In the genomic region with DNA sequence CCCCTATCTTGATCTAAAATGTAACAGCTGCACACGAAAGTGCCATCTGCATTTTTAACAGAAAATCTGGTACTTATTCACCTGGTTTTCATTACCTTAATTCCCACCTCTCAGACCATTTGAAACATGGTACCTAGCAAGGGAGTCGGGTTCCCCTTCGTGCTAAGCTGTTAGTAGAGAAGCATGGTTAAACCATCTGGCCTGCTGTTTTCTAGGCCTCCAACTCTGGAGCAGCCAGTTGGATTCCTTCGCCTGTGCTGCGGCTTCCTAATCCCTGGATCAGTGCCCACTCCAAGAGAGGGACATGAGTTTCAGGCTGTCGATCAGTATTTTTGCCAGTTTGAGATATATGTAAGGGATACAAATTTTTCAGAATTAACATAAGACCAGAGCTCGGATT, we compare ENCODE assay signal across 30 mouse cellular contexts.
DNase-seq lines count a peak whose midpoint lies in the region; ATAC-seq and TF ChIP-seq lines count a peak whose summit lies in the region.
"Had no signal": no experiment of that assay in that cellular context is flagged by ENCODE, and none has a peak within 500 bp of the region (broad histone marks: within the 10 kb centered on the region; RNA-seq: fewer than 3 reads in every experiment).

No protein-coding gene starts in this region.

- no peak for TF ChIP-seq CTCF in stomach, postnatal 0 days (IDR thresholded peaks at IDR 0.05; ENCODE audit: low read depth)

- DNase-seq in cerebellum, postnatal 14 days: peak; percentile 56 to 66
- DNase-seq in midbrain, embryonic 14.5 days: peak; percentile 19
- no peak for DNase-seq in midbrain, embryonic 11.5 days (ENCODE audit: low spot score, missing footprints)
- DNase-seq in layer of hippocampus, postnatal 10 days (ENCODE audit: low spot score in 2 of 2): no peak
- no peak for DNase-seq in stomach, postnatal 0 days (ENCODE audit: low spot score)
- DNase-seq: adrenal gland, adult 8-10 months; cerebellum, adult 11 months; cerebellum, adult 9-10 months; forebrain, postnatal 0 days; gastrocnemius, postnatal 14 days; heart, adult 11 months; kidney, adult 8-10 months; lung, postnatal 36 days; thymus, postnatal 14 days had no signal

- H3K9me3 ChIP-seq in midbrain, embryonic 14.5 days (ENCODE audit: control insufficient read depth, low read length): no peaks in the 10 kb centered on the region
- H3K9me3 ChIP-seq in midbrain, embryonic 11.5 days (ENCODE audit: control insufficient read depth, low read length): no peaks in the 10 kb centered on the region
- H3K9me3 ChIP-seq in limb, embryonic 12.5 days: no peaks in the 10 kb centered on the region
- H3K9me3 ChIP-seq in stomach, postnatal 0 days (ENCODE audit: control insufficient read depth, low read length): no peaks in the 10 kb centered on the region
- H3K9me3 ChIP-seq: embryonic facial prominence, embryonic 15.5 days; forebrain, embryonic 12.5 days; G1E; heart, embryonic 10.5 days; heart, embryonic 15.5 days; hindbrain, embryonic 12.5 days; liver, embryonic 15.5 days; lung, embryonic 15.5 days; midbrain, embryonic 12.5 days; neural tube, embryonic 13.5 days; stomach, embryonic 15.5 days had no signal

- no peaks in the 10 kb centered on the region for H3K27me3 ChIP-seq in midbrain, embryonic 14.5 days (ENCODE audit: control insufficient read depth, insufficient read depth, low read length)
- H3K27me3 ChIP-seq in midbrain, embryonic 11.5 days (ENCODE audit: control insufficient read depth, insufficient read depth, low read length): no peaks in the 10 kb centered on the region
- no peaks in the 10 kb centered on the region for H3K27me3 ChIP-seq in limb, embryonic 12.5 days
- no peaks in the 10 kb centered on the region for H3K27me3 ChIP-seq in stomach, postnatal 0 days (ENCODE audit: control insufficient read depth, insufficient read depth, low read length)
- H3K27me3 ChIP-seq: embryonic facial prominence, embryonic 15.5 days; forebrain, embryonic 12.5 days; heart, embryonic 15.5 days; hindbrain, embryonic 12.5 days; liver, embryonic 15.5 days; lung, embryonic 15.5 days; midbrain, embryonic 12.5 days; neural tube, embryonic 13.5 days; stomach, embryonic 15.5 days had no signal

- ATAC-seq in cerebellum, adult (ENCODE audit: insufficient number of reproducible peaks, low FRiP score, low TSS enrichment): no peak
- ATAC-seq in midbrain, embryonic 14.5 days (ENCODE audit: low FRiP score, low TSS enrichment): no peak
- ATAC-seq in midbrain, embryonic 11.5 days (ENCODE audit: low FRiP score): no peak
- ATAC-seq in limb, embryonic 12.5 days (ENCODE audit: insufficient number of reproducible peaks, insufficient read depth, low FRiP score, low TSS enrichment, low read depth): peak; percentile 89
- no peak for ATAC-seq in stomach, postnatal 0 days (ENCODE audit: low FRiP score, low TSS enrichment)
- ATAC-seq: forebrain, postnatal 0 days; hindbrain, postnatal 0 days; intestine, embryonic 16.5 days had no signal

- WGBS in midbrain, embryonic 14.5 days: 81% methylated on average over 7 of the region's 7 CpGs
- WGBS in midbrain, embryonic 11.5 days: 73% methylated on average over 7 of the region's 7 CpGs
- 30% methylated on average over 7 of the region's 7 CpGs for WGBS in limb, embryonic 12.5 days
- 69% methylated on average over 7 of the region's 7 CpGs for WGBS in stomach, postnatal 0 days

- H3K36me3 ChIP-seq in midbrain, embryonic 14.5 days (ENCODE audit: control insufficient read depth, insufficient read depth, low read length): no peaks in the 10 kb centered on the region
- H3K36me3 ChIP-seq in midbrain, embryonic 11.5 days (ENCODE audit: control insufficient read depth, insufficient read depth, low read length): no peaks in the 10 kb centered on the region
- H3K36me3 ChIP-seq in limb, embryonic 12.5 days: no peaks in the 10 kb centered on the region
- H3K36me3 ChIP-seq in stomach, postnatal 0 days (ENCODE audit: control insufficient read depth, insufficient read depth, low read length): no peaks in the 10 kb centered on the region
- H3K36me3 ChIP-seq: embryonic facial prominence, embryonic 15.5 days; forebrain, embryonic 12.5 days; G1E; heart, embryonic 10.5 days; heart, embryonic 15.5 days; hindbrain, embryonic 12.5 days; liver, embryonic 15.5 days; lung, embryonic 15.5 days; midbrain, embryonic 12.5 days; neural tube, embryonic 13.5 days; stomach, embryonic 15.5 days had no signal

- no peak overlapping the region for H3K27ac ChIP-seq in midbrain, embryonic 14.5 days (replicated peaks; ENCODE audit: low read depth, low read length)
- H3K27ac ChIP-seq in midbrain, embryonic 11.5 days (ENCODE audit: low read depth, low read length): no peak overlapping the region
- H3K27ac ChIP-seq in limb, embryonic 12.5 days: no peak overlapping the region
- no peak overlapping the region for H3K27ac ChIP-seq in stomach, postnatal 0 days (replicated peaks)
- H3K27ac ChIP-seq: embryonic facial prominence, embryonic 15.5 days; forebrain, embryonic 12.5 days; heart, embryonic 10.5 days; heart, embryonic 15.5 days; hindbrain, embryonic 12.5 days; hindbrain, postnatal 0 days; kidney, postnatal 0 days; liver, embryonic 15.5 days; lung, embryonic 15.5 days; midbrain, embryonic 12.5 days; neural tube, embryonic 13.5 days; stomach, embryonic 15.5 days had no signal

- TF ChIP-seq EP300 in stomach, postnatal 0 days (optimal IDR thresholded peaks at IDR 0.05): no peak

- no peak overlapping the region for H3K9ac ChIP-seq in midbrain, embryonic 14.5 days (replicated peaks; ENCODE audit: low read length)
- no peak overlapping the region for H3K9ac ChIP-seq in midbrain, embryonic 11.5 days (ENCODE audit: low read length)
- H3K9ac ChIP-seq in limb, embryonic 12.5 days (replicated peaks): no peak overlapping the region
- no peak overlapping the region for H3K9ac ChIP-seq in stomach, postnatal 0 days (ENCODE audit: low read length)
- H3K9ac ChIP-seq: embryonic facial prominence, embryonic 15.5 days; forebrain, embryonic 12.5 days; forebrain, postnatal 0 days; heart, embryonic 15.5 days; hindbrain, embryonic 12.5 days; liver, embryonic 15.5 days; lung, embryonic 15.5 days; midbrain, embryonic 12.5 days; neural tube, embryonic 13.5 days; stomach, embryonic 15.5 days had no signal

- no peak overlapping the region for H3K4me2 ChIP-seq in midbrain, embryonic 14.5 days (ENCODE audit: low read length)
- H3K4me2 ChIP-seq in midbrain, embryonic 11.5 days: no peak overlapping the region
- no peak overlapping the region for H3K4me2 ChIP-seq in limb, embryonic 12.5 days
- H3K4me2 ChIP-seq in stomach, postnatal 0 days (replicated peaks; ENCODE audit: low read depth): no peak overlapping the region
- H3K4me2 ChIP-seq: embryonic facial prominence, embryonic 15.5 days; forebrain, embryonic 12.5 days; heart, embryonic 15.5 days; hindbrain, embryonic 12.5 days; liver, embryonic 15.5 days; lung, embryonic 15.5 days; midbrain, embryonic 12.5 days; neural tube, embryonic 13.5 days; stomach, embryonic 15.5 days had no signal

- H3K4me1 ChIP-seq in midbrain, embryonic 14.5 days (ENCODE audit: control insufficient read depth, insufficient read depth, low read length): no peaks in the 10 kb centered on the region
- H3K4me1 ChIP-seq in midbrain, embryonic 11.5 days (ENCODE audit: control insufficient read depth, insufficient read depth, low read length): no peaks in the 10 kb centered on the region
- peaks cover 4% of the 10 kb centered on the region for H3K4me1 ChIP-seq in limb, embryonic 12.5 days (replicated peaks)
- no peaks in the 10 kb centered on the region for H3K4me1 ChIP-seq in stomach, postnatal 0 days (replicated peaks; ENCODE audit: control insufficient read depth, insufficient read depth)
- H3K4me1 ChIP-seq: forebrain, embryonic 12.5 days; heart, embryonic 10.5 days; heart, embryonic 15.5 days; liver, embryonic 15.5 days; lung, embryonic 15.5 days; midbrain, embryonic 12.5 days; stomach, embryonic 15.5 days had no signal

- H3K4me3 ChIP-seq in midbrain, embryonic 14.5 days (replicated peaks; ENCODE audit: low read depth, low read length): no peak overlapping the region
- no peak overlapping the region for H3K4me3 ChIP-seq in midbrain, embryonic 11.5 days (ENCODE audit: low read depth, low read length)
- H3K4me3 ChIP-seq in limb, embryonic 12.5 days (replicated peaks): no peak overlapping the region
- H3K4me3 ChIP-seq in stomach, postnatal 0 days (ENCODE audit: low read depth, low read length): no peak overlapping the region
- H3K4me3 ChIP-seq: embryonic facial prominence, embryonic 15.5 days; forebrain, embryonic 12.5 days; heart, embryonic 10.5 days; heart, embryonic 15.5 days; hindbrain, embryonic 12.5 days; liver, embryonic 15.5 days; lung, embryonic 15.5 days; midbrain, embryonic 12.5 days; neural tube, embryonic 13.5 days; stomach, embryonic 15.5 days had no signal

Comparison
In these comparisons a context has a peak if more than half of its experiments do, and no peak if none do; other contexts are left out.
1. DNase-seq: peak in cerebellum, postnatal 14 days (2 of 2) and midbrain, embryonic 14.5 days (single experiment); none in midbrain, embryonic 11.5 days (single experiment), layer of hippocampus, postnatal 10 days (0 of 2) and stomach, postnatal 0 days (single experiment).